In the genomic region with DNA sequence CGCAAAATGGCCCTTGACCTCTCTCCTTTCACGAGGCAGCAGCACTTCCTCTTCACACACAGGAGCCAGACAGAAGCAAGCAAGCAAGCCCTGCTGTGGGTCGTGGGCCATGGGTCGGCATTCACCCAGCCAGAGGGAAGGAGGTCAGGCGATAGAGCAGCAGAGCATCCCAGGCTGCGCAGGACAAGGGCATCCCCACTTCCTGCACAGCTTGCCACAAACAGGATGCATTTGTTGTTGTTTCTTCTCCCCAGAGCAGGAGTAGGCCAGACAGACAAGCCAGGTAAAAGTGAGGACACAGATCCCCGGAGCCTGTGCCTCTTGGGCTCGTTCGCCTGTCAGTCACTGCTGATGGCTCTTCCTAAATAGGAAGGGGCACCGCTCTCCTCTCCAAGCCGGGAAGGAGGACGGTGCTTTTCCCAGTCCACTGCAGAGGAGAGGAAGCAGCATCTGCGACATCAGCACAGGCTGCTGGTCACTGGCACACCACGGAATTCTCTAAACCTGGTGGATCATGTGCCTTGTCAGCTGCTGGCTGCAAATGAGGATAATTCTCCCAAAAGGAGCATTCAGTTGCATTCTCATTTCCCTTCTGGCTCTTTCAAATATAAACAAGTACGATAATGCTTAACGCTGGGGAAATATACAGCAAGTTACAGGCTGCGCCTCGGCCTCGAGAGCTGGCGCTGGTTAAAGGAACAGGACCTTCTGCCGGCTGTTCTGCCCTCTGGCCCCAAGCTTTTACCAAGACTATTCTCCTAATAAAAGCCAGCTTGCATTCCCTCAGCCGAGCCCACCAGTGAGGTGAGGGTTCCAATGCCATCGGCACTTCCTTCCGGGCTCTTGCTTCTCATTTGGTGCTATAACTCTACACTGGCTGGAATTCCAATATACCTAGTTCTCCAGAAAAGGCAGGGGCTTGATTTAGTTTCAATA, we compare ENCODE assay signal across 9 mouse cellular contexts.
DNase-seq lines count a peak whose midpoint lies in the region; ATAC-seq and TF ChIP-seq lines count a peak whose summit lies in the region.
"Had no signal": no experiment of that assay in that cellular context is flagged by ENCODE, and none has a peak within 500 bp of the region (broad histone marks: within the 10 kb centered on the region; RNA-seq: fewer than 3 reads in every experiment).

No protein-coding gene starts in this region.

- ATAC-seq in embryonic facial prominence, embryonic 12.5 days (ENCODE audit: insufficient number of reproducible peaks, insufficient read depth, low FRiP score, low TSS enrichment) = no peak
- ATAC-seq in hindbrain, embryonic 13.5 days (ENCODE audit: low FRiP score) = no peak
- peak; percentile 25; the same call in 1 of the 2 replicates for ATAC-seq in midbrain, embryonic 15.5 days (replicated peaks)

- no peak overlapping the region for H3K4me3 ChIP-seq in left cerebral cortex, adult 2 months
- no peak overlapping the region for H3K4me3 ChIP-seq in embryonic facial prominence, embryonic 12.5 days
- no peak overlapping the region for H3K4me3 ChIP-seq in hindbrain, embryonic 13.5 days
- no peak overlapping the region for H3K4me3 ChIP-seq in midbrain, embryonic 15.5 days
- H3K4me3 ChIP-seq: erythroblast, embryonic 14.5 days had no signal

- H3K27me3 ChIP-seq in embryonic facial prominence, embryonic 12.5 days = no peaks in the 10 kb centered on the region
- no peaks in the 10 kb centered on the region for H3K27me3 ChIP-seq in hindbrain, embryonic 13.5 days
- H3K27me3 ChIP-seq in midbrain, embryonic 15.5 days (replicated peaks) = no peaks in the 10 kb centered on the region

- H3K9ac ChIP-seq in embryonic facial prominence, embryonic 12.5 days = no peak overlapping the region
- peak overlapping the region; percentile 46; the same call in 1 of the 2 replicates for H3K9ac ChIP-seq in hindbrain, embryonic 13.5 days
- H3K9ac ChIP-seq in midbrain, embryonic 15.5 days = no peak overlapping the region; the same call in 1 of the 2 replicates

- H3K36me3 ChIP-seq in embryonic facial prominence, embryonic 12.5 days = no peaks in the 10 kb centered on the region
- peaks cover 8% of the 10 kb centered on the region for H3K36me3 ChIP-seq in hindbrain, embryonic 13.5 days
- no peaks in the 10 kb centered on the region for H3K36me3 ChIP-seq in midbrain, embryonic 15.5 days (replicated peaks)

- intact Hi-C loops in left cerebral cortex, adult 2 months (cut with DNase I) = no loop called here

- DNase-seq in left cerebral cortex, adult 2 months (ENCODE audit: extremely low spot score in 1 of 2, low spot score in 2 of 2) = no peak
- no peak for DNase-seq in left cerebral cortex, adult 11 months (ENCODE audit: low spot score)
- no peak for DNase-seq in spleen, postnatal 10 days (ENCODE audit: low spot score in 2 of 2)
- DNase-seq in layer of hippocampus, postnatal 36 days = no peak
- DNase-seq: heart, postnatal 10 days had no signal

- 17% methylated on average over 24 of the region's 24 CpGs for WGBS in embryonic facial prominence, embryonic 12.5 days
- 47% methylated on average over 24 of the region's 24 CpGs for WGBS in hindbrain, embryonic 13.5 days
- WGBS in midbrain, embryonic 15.5 days = 43% methylated on average over 24 of the region's 24 CpGs

- TF ChIP-seq CTCF in left cerebral cortex, adult 2 months (IDR thresholded peaks at IDR 0.05) = no peak

- H3K4me2 ChIP-seq in embryonic facial prominence, embryonic 12.5 days (replicated peaks) = peak overlapping the region; percentile 11
- no peak overlapping the region for H3K4me2 ChIP-seq in hindbrain, embryonic 13.5 days
- no peak overlapping the region for H3K4me2 ChIP-seq in midbrain, embryonic 15.5 days

- 0 out of 2 replicates have a peak overlapping the region, but pooled peaks have one; percentile 37 for H3K27ac ChIP-seq in left cerebral cortex, adult 2 months
- H3K27ac ChIP-seq in embryonic facial prominence, embryonic 12.5 days = peak overlapping the region; percentile 57
- peak overlapping the region; percentile 74 for H3K27ac ChIP-seq in hindbrain, embryonic 13.5 days
- H3K27ac ChIP-seq in midbrain, embryonic 15.5 days = 0 out of 2 replicates have a peak overlapping the region, but pooled peaks have one; percentile 8

- no peaks in the 10 kb centered on the region for H3K9me3 ChIP-seq in embryonic facial prominence, embryonic 12.5 days
- H3K9me3 ChIP-seq in hindbrain, embryonic 13.5 days = no peaks in the 10 kb centered on the region
- H3K9me3 ChIP-seq in midbrain, embryonic 15.5 days = no peaks in the 10 kb centered on the region

- H3K4me1 ChIP-seq in embryonic facial prominence, embryonic 12.5 days = peaks cover 46% of the 10 kb centered on the region
- peaks cover 79% of the 10 kb centered on the region for H3K4me1 ChIP-seq in hindbrain, embryonic 13.5 days (replicated peaks)
- H3K4me1 ChIP-seq in midbrain, embryonic 15.5 days = peaks cover 42% of the 10 kb centered on the region

Comparison
In these comparisons a context has a peak if more than half of its experiments do, and no peak if none do; other contexts are left out.
1. H3K27ac ChIP-seq: peak in every context shown above with its lines; median percentile 74 in hindbrain, embryonic 13.5 days; 57 in embryonic facial prominence, embryonic 12.5 days; 37 in left cerebral cortex, adult 2 months; 8 in midbrain, embryonic 15.5 days.